Mouse (Mus musculus): Measurements from ENCODE around the gene Ncbp1.
"Not testable (repeated sequence)": the region's sequence is repeated elsewhere in the genome, so short reads cannot be mapped to it uniquely, and the experiment has no call there.

Gene Ncbp1

DNA sequence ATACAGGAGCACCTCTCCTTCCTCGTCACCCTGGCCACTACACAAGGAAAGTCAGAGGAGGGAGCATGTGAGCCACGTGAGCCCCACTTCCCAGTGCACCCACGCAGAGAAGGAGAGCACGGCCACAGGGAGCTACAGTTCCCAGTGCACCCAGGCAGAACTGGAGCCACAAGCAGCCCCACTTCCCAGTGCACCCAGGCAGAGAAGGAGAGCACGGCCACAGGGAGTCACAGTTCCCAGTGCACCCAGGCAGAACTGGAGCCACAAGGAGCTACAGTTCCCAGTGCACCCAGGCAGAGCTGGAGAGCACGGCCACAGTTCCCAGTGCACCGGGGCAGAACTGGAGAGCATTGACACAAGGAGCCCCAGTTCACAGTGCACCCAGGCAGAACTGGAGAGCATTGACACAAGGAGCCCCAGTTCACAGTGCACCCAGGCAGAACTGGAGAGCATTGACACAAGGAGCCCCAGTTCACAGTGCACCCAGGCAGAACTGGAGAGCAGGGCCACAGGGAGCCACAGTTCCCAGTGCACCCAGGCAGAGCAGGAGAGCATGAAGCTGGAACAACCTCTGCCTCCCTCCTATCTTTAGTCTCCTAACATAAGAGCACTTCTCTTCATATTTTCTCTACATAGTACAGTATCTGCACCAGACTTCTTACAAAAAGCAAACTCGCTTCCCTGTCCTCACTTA is 9.0 kb upstream of the Ncbp1 start:
- no peak for DNase-seq

DNA sequence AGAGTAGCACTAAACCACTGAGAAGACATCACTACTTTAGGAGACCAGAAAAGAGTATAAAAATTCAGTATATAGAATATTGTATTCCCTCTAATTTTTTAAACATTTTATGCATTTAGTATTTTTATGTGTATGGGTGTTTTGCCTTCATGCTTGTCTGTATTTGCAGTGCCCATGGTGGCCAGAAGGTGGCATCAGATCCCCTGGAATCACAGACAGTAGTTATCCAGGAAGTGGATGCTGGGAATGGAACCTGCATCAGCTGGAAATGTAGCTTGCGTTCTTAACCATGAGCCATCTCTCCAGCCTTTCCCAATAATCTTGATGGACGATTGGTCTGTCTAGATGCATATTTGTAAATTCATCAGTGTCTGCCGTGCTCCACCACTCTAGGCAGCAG is 8.2 kb upstream of the Ncbp1 start:
- peak; percentile 64 for DNase-seq

DNA sequence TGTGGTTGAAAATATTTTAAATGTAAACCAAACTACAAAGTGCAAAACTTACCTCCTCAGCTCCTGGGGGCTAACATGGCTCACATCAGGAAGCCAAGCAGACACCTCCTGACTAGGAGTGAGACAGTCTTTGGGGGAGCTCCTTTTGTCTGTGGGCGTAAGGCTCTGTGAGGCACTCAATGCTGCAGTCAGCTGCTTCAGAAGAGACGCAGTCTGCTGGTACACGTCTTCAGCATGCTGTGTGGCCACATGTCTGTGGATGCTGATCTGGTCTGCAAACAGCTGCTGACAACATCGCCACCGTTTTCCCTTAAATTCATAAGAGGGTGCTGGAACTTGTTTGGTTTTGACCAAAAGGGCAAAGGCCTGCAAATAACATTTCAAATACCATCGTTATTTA is 6.6 kb upstream of the Ncbp1 start:
- no peak for DNase-seq

DNA sequence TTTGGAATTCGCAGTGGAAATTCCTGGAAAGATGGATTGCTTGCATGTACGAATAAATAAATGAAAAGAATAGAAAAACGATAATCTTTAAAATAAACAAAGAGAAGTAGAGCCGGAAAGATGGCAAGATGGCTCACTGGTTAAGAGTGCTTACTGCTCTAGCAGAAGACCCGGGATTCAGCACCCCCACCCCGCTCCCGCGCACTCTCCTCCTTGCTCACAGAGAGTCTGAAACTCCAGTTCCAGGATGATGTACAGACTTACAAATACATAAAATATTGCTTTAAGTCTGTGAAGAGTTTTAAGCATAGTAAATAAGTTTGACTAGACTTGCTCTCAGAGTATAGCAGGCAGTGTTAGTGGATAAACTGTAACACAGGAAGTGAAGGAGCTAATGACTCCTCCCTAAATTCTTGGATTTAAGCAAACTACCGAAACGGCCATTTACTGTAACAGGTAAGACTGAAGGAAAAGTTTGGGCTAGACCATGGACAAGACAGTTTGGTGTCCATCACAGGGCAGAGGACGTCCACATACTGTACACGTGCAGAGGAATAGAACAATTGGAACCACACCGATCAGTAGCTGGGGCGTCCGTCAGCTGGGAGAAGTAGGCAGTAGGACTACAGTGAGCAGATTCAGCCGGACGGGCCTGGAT is 655 bp upstream of the Ncbp1 start:
- DNase-seq, result no peak

DNA sequence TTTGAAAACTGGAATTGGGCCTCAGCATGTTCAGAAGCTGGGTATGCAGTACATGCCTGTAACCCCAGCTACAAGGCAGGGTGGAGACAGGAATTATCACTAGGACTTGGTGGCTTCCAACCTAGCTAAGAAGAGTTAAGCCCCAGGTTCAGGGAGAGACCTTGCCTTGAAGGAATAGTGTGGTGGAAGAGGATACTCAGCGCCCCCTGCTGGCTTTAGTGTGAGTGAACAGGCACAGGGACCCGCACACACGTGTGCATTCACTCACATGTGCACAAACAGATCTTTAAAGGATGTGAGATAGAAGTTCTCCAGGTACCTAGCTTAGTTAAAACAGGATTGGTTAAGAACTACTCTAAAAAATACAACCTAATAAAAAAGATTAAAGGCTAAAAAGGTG is 5.9 kb downstream of the Ncbp1 start:
- peak; percentile 19 for DNase-seq

DNA sequence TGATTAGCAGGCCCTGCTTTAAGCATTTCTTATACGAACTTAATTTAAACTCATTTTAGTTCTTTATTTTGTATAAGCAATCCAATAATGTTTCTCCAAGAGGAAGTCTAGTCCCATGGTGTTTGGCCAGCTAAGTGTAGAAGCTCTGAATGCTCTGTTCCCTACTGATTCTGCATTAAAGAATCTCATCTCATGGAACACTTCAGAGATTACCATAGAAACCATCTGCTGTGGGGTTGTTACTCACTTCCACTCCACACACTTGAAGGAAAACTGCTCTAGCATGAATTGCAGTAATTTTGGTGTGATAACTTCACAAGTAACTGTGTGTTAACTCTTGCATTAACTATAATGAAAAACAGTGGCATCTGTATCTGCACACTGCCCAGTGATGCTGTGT is 8.5 kb downstream of the Ncbp1 start:
- no peak for DNase-seq

DNA sequence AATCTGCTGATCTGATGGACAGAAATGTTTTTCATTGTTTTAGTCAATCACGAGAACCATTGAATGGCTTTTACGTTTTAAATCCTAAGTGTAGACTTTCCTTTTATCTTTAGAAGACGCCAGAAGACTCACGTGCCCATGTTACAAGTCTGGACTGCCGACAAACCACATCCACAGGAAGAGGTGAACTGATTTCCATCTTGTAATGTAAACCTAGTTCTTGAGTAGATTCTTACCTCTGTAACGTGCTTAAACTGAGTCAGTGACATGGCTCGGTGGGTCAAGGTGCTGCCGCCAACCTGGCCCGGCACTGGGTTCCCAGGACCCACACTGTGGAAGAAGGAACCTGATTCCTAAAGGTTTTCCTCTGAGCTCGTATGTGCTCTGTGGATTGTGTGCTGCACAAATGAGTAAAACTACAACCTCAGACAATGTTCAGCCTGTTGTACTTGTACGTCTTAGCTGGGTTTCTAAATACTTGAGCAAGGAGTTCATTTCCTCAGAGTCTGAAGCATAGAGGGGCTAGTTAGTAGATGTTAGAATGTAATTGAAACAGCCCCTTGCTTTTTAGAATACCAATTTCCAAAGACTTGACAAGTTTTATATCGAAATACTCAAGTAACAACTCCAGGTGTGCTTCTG is 13.6 kb downstream of the Ncbp1 start:
- DNase-seq, result no peak

DNA sequence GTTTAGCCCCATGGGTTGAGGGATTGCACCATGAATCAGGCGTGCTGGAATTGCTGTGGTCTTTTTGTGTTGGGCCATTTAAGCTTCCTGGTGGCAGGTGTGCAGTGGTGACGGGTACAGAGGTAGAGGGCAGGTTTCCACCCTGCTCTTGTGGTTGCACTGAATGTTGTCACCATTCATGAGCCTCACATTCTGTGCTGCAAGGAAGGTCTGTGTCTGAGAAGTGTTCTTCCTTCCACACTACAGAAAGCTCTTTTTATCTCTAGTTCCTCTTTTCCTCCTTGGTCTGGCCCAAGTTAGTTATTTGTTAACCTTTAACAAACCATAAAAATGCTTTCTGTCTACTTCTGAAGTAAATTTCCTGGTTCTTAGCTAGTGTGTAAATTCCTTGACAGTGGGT is 25.6 kb downstream of the Ncbp1 start:
- DNase-seq, result no peak

DNA sequence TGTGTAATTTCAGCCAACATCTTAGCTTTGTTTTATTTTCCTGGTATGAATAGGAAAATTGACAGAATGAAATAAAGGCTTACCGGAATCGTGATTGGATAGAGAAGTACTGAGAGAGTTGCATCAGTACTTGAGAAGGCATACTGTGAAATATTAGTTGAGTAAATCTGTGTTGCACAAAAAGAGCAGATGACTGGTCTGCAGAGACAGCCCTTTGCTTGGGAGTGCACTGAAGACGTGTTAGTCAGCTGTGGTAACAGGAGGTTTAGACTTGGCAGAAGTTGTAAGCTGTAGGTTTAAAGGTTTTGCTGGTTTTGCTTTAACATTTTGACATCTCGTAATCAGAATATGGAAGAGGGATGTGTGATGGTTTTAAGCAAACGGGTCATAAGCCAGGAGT is 27.4 kb downstream of the Ncbp1 start:
- no peak for DNase-seq

DNA sequence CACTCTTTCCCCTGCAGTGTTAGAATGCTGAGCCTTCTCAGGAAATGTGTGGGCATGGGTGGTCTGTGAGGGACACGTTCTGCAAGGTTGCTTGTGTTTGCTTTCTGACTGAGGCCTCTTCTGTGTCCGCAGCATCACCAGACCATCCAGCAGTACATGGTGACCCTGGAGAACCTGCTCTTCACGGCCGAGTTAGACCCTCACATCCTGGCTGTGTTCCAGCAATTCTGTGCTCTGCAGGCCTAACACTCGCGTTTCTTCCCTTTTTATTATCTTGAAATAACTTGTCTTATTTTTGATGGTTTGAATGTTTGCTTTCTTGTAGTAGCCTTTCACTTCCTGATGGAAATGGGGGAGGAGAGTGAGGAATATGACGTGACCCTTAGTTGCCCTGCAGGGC is 33.3 kb downstream of the Ncbp1 start:
- no peak for DNase-seq

DNA sequence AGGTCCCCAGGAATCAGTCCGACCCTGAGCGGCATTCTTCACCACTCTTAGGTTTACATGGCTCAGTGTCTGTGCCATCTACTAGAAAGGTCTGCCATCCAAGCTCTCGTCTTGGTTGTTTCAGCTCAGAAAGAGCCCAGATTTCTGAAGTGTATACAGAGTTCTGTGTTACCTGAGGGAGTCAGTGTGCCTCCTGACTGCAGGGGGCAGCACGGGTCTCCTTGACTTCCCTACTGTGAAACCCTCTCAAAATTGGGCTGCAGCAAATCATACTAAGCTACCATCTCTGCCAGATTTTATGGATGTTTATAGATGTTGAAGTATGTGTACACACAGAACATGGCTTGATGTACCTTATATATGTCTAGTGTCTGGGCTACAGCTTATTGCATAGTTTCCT is 37.9 kb downstream of the Ncbp1 start:
- no peak for DNase-seq

DNA sequence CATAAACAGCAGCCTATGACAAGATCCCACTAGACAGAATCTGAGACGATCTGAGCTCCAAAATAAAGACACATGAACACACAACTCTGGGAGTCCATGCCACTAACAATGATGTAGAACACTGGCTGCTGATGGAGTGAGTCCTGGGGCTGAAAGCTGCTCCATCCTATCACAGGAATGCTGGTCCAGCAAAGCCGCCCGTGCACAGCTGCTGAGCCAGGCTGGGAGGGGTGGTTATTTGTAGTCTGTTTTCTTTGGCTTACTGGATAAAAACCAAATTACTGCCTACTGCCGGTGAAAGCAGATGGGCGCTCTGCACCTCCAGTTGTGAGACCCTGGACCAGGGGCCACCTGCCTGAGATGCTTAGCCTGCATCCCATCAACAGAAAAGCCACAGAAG is 38.6 kb downstream of the Ncbp1 start:
- no peak for DNase-seq

DNA sequence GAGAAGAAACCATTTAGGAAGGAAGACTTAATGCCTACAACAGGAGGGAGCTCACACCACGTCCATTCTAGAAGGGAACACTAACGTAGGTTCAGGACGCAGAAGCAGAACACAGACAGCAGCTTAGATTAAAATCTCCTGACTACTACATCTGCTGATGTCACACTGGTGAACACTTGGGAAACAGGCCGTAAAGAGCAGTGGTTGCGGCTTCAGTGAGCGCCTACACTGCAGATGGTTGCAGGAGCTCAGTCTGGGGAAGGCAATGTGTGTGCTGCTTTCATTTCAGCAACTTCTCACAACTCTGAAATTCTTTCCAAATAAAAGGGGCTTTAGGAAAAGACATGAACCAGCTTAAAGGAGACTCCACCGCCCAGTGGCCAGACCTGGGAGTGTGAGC is 39.1 kb downstream of the Ncbp1 start:
- no peak for DNase-seq

DNA sequence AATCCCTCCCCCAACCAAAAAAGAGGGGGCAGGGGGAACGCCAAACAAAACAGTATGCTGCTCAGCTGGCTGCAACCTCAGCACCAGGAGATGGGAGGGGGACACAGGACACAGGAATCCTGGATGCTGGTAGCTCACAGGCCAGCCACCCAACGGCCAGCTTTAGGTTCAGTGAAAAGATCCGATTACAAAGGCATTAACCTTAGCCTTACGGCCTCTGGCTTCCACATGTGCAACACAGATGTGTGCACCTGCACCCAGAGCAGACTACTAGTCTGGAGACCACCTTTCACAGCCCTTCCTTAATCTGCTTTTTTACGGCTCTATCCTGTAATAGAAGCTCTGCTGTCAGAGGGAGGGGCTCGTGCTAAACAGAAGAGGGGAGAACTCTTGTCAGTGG is 42.8 kb downstream of the Ncbp1 start:
- no peak for DNase-seq

DNA sequence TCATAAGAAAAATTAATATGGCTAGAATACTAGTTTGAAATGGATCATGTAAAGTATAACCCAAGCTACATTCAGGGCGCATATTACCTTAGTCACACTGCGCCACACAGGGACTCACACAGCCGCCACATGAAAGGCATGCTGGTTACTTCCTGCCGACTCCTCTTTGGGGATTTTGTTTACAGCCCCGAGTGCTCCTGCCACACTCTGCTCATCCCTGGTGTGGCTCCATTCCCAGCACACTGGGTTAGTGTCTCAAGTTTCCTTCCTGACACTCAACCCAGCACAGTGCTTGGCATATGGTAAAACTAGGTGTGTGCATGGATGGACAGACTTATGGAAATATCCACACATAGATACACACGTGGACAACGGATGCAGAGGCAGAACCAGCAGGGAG is 43.8 kb downstream of the Ncbp1 start:
- no peak for DNase-seq

DNA sequence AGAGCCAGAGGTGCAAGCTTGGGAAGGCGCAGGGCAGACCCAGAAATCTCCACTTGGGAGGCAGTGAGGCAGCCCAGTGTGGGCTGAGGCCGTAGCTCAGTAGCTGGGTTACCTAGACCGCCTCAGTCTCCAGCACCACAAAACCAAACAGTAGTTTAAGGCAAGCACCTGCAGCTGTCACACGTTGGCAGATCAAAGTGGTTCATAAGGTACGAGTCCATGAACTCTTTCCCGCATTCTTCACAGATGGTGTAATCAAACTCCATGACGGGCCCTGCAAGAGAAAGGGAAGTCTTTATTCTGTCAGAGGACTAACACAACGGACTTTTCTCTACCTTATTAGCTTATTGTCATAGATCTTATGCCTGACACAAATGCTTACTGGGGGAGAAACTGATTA is 47.0 kb downstream of the Ncbp1 start:
- no peak for DNase-seq

DNA sequence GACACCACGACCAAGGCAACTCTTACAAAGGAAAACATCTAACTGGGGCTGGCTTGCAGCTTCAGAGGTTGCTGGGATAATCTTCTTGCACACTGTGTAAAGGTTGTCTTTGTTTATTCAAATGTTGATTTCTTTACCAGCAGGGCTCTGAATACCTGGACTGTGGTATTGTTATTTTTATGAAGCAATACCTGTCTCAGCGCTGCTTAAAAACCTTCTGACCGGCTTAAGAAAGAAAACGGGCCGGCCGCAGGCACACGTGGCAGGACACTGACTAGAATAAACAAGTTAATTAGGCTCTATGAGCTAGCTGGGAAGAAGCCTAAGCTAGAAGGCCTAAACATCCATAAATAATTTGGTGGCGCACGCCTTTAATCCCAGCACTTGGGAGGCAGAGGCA is 47.5 kb downstream of the Ncbp1 start:
- DNase-seq, result no peak

DNA sequence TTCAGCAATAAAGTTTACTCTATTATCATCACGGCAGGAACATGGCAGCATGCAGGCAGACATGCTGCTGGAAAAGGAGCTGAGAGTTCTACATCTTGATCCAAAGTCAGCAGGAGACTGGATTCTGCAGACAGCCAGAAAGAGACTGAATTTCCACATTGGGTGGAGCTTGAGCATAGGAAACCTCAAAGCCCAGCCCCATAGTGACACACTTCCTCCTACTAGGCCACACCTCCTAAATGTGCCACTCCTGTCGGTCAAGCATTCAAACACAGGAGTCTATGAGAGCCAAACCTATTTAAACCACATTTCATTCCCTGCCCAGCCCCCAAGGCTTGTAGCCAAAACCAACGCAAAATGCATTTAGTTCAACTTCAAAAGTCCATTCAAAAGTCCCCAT is 48.1 kb downstream of the Ncbp1 start:
- DNase-seq, result no peak

DNA sequence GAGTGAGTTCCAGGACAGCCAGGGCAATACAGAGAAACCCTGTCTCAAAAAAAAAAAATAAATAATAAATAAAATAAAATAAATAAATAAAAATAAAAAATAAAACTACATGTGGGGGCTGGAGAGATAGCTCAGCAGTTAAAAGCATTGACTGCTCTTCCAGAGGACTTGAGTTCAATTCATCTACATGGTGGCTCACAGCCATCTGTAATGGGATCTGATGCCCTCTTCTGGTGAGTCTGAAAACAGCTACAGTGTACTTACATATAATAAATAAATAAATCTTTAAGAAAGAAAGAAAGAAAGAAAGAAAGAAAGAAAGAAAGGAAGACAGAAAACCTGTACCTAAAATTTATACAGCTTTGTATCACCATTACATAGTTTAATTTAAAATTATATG is 53.6 kb downstream of the Ncbp1 start:
- not testable (repeated sequence) for DNase-seq

DNA sequence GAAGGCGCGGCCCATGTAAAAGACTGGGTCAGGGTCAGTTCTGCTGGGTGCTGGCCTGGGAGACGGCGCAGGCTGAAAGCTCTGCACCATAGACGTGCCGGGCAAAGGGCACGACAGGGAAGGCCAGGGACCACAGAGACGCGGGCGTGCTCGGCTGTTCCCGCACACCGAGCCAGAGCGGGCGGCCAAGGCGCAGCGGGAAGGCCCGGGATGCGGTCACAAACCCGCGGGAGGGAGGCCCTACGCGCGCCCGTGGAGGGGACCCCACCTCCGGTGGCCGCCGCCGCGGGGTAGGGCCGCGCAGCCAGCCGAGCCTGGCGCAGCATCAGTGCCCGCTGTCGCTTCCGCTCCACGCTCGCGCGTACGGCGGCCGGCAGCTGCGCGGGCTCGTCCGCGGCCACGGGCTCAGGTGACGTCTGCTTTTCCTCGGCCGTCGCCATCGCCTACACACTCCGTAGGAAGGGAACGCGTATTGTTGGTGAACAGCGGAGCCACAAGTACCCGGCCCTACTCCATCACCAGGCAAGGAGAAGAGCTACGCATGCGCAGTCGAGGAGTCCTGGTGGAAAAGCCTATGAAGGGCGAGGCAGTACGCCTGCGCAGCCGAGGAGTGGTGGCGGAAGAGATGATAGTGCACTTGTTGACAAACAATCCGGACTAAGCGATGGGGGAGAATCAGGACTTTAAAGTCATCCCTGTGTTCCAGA is 57.5 kb downstream of the Ncbp1 start, which contains the start of gene Xpa:
TSS of gene Xpa (minus strand) at position 531 of the 707 bp plus-strand sequence.
- DNase-seq, result peak; percentile 97

DNA sequence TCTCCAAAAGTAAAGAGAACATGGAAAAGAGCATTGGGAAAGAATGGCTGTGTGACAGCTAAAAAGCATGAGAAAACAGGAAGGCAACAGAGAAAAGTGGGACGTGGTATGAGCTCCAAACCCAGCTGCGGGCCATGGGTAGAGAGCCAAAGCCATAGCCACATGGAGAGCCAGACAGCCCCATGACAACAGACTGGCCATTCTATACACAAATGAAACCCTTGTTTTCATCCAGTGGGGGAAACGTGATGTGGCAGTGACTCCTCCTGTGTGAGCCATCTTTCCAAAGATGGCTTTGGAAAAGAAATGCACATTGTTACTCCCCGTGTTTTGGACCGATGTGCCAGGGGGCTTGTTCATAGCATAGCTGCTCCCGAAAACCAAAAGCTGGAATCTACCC is 58.1 kb downstream of the Ncbp1 start:
- DNase-seq, result no peak

DNA sequence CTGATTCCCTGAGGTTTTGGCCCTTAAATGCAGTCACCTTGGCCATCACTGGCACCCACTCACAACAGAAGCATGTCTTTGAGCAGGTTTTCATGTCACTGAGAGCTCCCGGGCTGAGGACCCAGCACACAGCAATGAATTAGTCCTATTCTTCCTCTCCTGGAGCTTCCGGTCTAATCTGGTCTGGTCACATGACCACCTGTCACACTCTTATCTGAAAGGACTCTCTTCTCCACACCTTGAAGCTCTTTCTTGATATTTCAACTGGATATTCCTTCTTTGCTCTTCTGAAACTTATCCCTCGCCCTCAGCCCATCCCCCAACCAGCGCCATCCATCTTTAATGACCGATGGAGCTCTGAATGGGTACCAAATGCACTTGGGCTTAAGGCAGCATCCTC is 59.7 kb downstream of the Ncbp1 start:
- no peak for DNase-seq

DNA sequence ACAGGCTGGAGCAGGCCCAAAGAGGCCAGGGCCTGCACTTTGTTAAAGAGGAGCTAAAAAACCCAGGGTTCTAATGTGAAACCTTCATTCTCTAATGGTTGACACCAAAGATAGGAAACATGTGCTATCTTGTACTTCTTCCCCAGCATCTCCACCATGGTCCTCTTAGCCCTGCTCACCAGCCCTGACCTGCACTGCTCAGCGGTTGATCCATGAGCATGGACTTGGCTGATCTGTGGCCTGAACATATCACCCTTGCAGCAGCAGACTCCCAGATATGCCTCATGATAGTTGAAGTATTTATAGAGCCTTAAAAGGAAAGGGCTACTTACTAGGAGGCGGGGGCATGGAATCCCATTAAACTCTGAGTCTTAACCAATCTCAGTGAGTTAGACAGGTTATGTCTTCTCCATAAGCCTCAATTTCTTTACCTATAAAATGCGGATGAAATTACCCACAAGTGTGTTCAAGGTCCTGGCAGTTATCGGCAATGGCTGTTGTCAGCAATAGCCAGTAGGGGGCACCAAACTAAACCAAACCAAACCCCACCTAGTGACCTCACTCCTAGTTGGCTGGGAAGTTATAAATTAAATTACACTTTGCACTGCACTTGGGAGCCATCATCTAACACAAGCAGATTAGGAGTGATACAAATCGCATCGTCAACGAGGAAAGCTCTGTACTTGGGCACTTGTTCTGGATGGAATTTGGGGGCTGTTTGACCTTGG is 63.6 kb downstream of the Ncbp1 start:
- peak; percentile 56 for DNase-seq

All from right cerebral cortex, postnatal 4 days (tissue).